Mouse (Mus musculus): ENCODE measurements at regions not wholly inside any gene's neighbourhood (a gene's known extent, or its start where the extent isn't known, plus 50 kb on each side); places are given as distances from the start of the nearest gene placed in this dataset.

- DNase-seq, result peak; percentile 26
Measured at GRCm38 (mm10) chr16:86501074-86501952, 599.7 kb upstream of the Adamts5 start.

- peak; percentile 24 for DNase-seq
Measured at GRCm38 (mm10) chr16:86475145-86475544, 573.5 kb upstream of the Adamts5 start.

GRCm38 (mm10) chr16:86473059-86473740, 571.6 kb upstream of the Adamts5 start:
- DNase-seq, result no peak

- DNase-seq, result no peak
Measured at GRCm38 (mm10) chr16:86461073-86461472, 559.4 kb upstream of the Adamts5 start.

- no peak for DNase-seq
Measured at GRCm38 (mm10) chr16:86456649-86457048, 555.0 kb upstream of the Adamts5 start.

GRCm38 (mm10) chr16:86454810-86455209, 553.2 kb upstream of the Adamts5 start:
- DNase-seq, result no peak

- DNase-seq, result peak; percentile 10
Measured at GRCm38 (mm10) chr16:86454031-86454430, 552.4 kb upstream of the Adamts5 start.

GRCm38 (mm10) chr16:86448478-86449160, 547.0 kb upstream of the Adamts5 start:
- DNase-seq, result no peak

GRCm38 (mm10) chr16:86419458-86419857, 517.8 kb upstream of the Adamts5 start:
- peak; percentile 84 for DNase-seq

- no peak for DNase-seq
Measured at GRCm38 (mm10) chr16:86404309-86404708, 502.7 kb upstream of the Adamts5 start.

GRCm38 (mm10) chr16:86401381-86401780, 499.8 kb upstream of the Adamts5 start:
- no peak for DNase-seq

- no peak for DNase-seq
Measured at GRCm38 (mm10) chr16:86399288-86399687, 497.7 kb upstream of the Adamts5 start.

GRCm38 (mm10) chr16:86397521-86397920, 495.9 kb upstream of the Adamts5 start:
- DNase-seq, result no peak

GRCm38 (mm10) chr16:86389063-86389723, 487.6 kb upstream of the Adamts5 start:
- peak; percentile 79 for DNase-seq

- no peak for DNase-seq
Measured at GRCm38 (mm10) chr16:86388128-86388527, 486.5 kb upstream of the Adamts5 start.

GRCm38 (mm10) chr16:86377991-86378390, 476.4 kb upstream of the Adamts5 start:
- DNase-seq, result peak; percentile 17

- DNase-seq, result no peak
Measured at GRCm38 (mm10) chr16:86371652-86372051, 470.0 kb upstream of the Adamts5 start.

GRCm38 (mm10) chr16:86368449-86368848, 466.8 kb upstream of the Adamts5 start:
- DNase-seq, result peak; percentile 22

- no peak for DNase-seq
Measured at GRCm38 (mm10) chr16:86366197-86366596, 464.6 kb upstream of the Adamts5 start.

GRCm38 (mm10) chr16:86361099-86361498, 459.5 kb upstream of the Adamts5 start:
- DNase-seq, result no peak

- DNase-seq, result no peak
Measured at GRCm38 (mm10) chr16:86355036-86355435, 453.4 kb upstream of the Adamts5 start.

- no peak for DNase-seq
Measured at GRCm38 (mm10) chr16:86347753-86348152, 446.1 kb upstream of the Adamts5 start.

GRCm38 (mm10) chr16:86346916-86347315, 445.3 kb upstream of the Adamts5 start:
- DNase-seq, result no peak

Data from kidney, postnatal 14 days (tissue).